Mouse (Mus musculus): ENCODE measurements around the gene Ttll10. TPM values are rescaled to one million over a fixed set of nuclear protein-coding genes. Genes with fewer than 3 reads are reported as not detected.
A peak's percentile ranks its signal among the peaks of the same experiment; 100 is the strongest.

The Ttll10 gene
- polyA plus RNA-seq, 1 experiment from 2014 or later: not detected

GRCm38 (mm10) chr4:156054130-156054529 lies 5.1 kb downstream of the Ttll10 start:
- H3K27ac ChIP-seq: no peak overlapping the region
- no peaks in the 10 kb centered on the region for H3K36me3 ChIP-seq (ENCODE audit: inconsistent target)
- H3K4me3 ChIP-seq (ENCODE audit: inconsistent target): no peak overlapping the region
- no peaks in the 10 kb centered on the region for H3K79me2 ChIP-seq (ENCODE audit: inconsistent target)
- WGBS (ENCODE audit: missing documents): 95% methylated on average over 4 of the region's 4 CpGs

GRCm38 (mm10) chr4:156053113-156053512 lies 6.1 kb downstream of the Ttll10 start:
- Histone ChIP-seq H3K27ac (no peak overlapping the region), H3K79me2 (ENCODE audit: inconsistent target) (no peaks in the 10 kb centered on the region), H3K4me3 (ENCODE audit: inconsistent target) (no peak overlapping the region), H3K36me3 (ENCODE audit: inconsistent target) (no peaks in the 10 kb centered on the region)
- WGBS (ENCODE audit: missing documents): 92% methylated on average over 4 of the region's 4 CpGs

- no peaks in the 10 kb centered on the region for H3K79me2 ChIP-seq (ENCODE audit: inconsistent target)
- H3K27ac ChIP-seq: no peak overlapping the region
- H3K36me3 ChIP-seq (ENCODE audit: inconsistent target): no peaks in the 10 kb centered on the region
- no peak overlapping the region for H3K4me3 ChIP-seq (ENCODE audit: inconsistent target)
- WGBS (ENCODE audit: missing documents): 83% methylated on average over 6 of the region's 6 CpGs
Measured at GRCm38 (mm10) chr4:156050391-156050980, 8.7 kb downstream of the Ttll10 start.

GRCm38 (mm10) chr4:156049779-156050178 lies 9.4 kb downstream of the Ttll10 start:
- 12% methylated on average over 3 of the region's 3 CpGs for WGBS (ENCODE audit: missing documents)
- no peak overlapping the region for H3K4me3 ChIP-seq (ENCODE audit: inconsistent target)
- no peaks in the 10 kb centered on the region for H3K79me2 ChIP-seq (ENCODE audit: inconsistent target)
- no peak overlapping the region for H3K27ac ChIP-seq
- no peaks in the 10 kb centered on the region for H3K36me3 ChIP-seq (ENCODE audit: inconsistent target)

- no peak overlapping the region for H3K27ac ChIP-seq
- no peak overlapping the region for H3K4me3 ChIP-seq (ENCODE audit: inconsistent target)
- no peaks in the 10 kb centered on the region for H3K36me3 ChIP-seq (ENCODE audit: inconsistent target)
- 93% methylated on average over 5 of the region's 5 CpGs for WGBS (ENCODE audit: missing documents)
- H3K79me2 ChIP-seq (ENCODE audit: inconsistent target): no peaks in the 10 kb centered on the region
Measured at GRCm38 (mm10) chr4:156044754-156045153, 14.5 kb downstream of the Ttll10 start.

- Histone ChIP-seq H3K4me3 (ENCODE audit: inconsistent target) (no peak overlapping the region), H3K36me3 (ENCODE audit: inconsistent target) (no peaks in the 10 kb centered on the region), H3K27ac (no peak overlapping the region), H3K79me2 (ENCODE audit: inconsistent target) (no peaks in the 10 kb centered on the region)
- 15% methylated on average over 25 of the region's 25 CpGs for whole genome bisulfite sequencing (ENCODE audit: missing documents)
Measured at GRCm38 (mm10) chr4:156034901-156035300, 24.3 kb downstream of the Ttll10 start.

- H3K4me3 ChIP-seq (ENCODE audit: inconsistent target): no peak overlapping the region
- no peak overlapping the region for H3K27ac ChIP-seq
- 86% methylated on average over 4 of the region's 4 CpGs for WGBS (ENCODE audit: missing documents)
- H3K79me2 ChIP-seq (ENCODE audit: inconsistent target): no peaks in the 10 kb centered on the region
- H3K36me3 ChIP-seq (ENCODE audit: inconsistent target): no peaks in the 10 kb centered on the region
Measured at GRCm38 (mm10) chr4:156034301-156034700, 24.9 kb downstream of the Ttll10 start.

- H3K79me2 ChIP-seq (ENCODE audit: inconsistent target): no peaks in the 10 kb centered on the region
- H3K36me3 ChIP-seq (ENCODE audit: inconsistent target): no peaks in the 10 kb centered on the region
- WGBS (ENCODE audit: missing documents): 34% methylated on average over 6 of the region's 6 CpGs
- no peak overlapping the region for H3K4me3 ChIP-seq (ENCODE audit: inconsistent target)
- H3K27ac ChIP-seq: no peak overlapping the region
Measured at GRCm38 (mm10) chr4:156033476-156034119, 25.6 kb downstream of the Ttll10 start.

GRCm38 (mm10) chr4:156032856-156033255 lies 26.4 kb downstream of the Ttll10 start:
- no peaks in the 10 kb centered on the region for H3K79me2 ChIP-seq (ENCODE audit: inconsistent target)
- H3K36me3 ChIP-seq (ENCODE audit: inconsistent target): no peaks in the 10 kb centered on the region
- H3K4me3 ChIP-seq (ENCODE audit: inconsistent target): no peak overlapping the region
- peak overlapping the region; percentile 64 for H3K27ac ChIP-seq
- 37% methylated on average over 4 of the region's 4 CpGs for WGBS (ENCODE audit: missing documents)

- Histone ChIP-seq H3K36me3 (ENCODE audit: inconsistent target) (no peaks in the 10 kb centered on the region), H3K4me3 (ENCODE audit: inconsistent target) (peak overlapping the region; percentile 24), H3K79me2 (ENCODE audit: inconsistent target) (no peaks in the 10 kb centered on the region), H3K27ac (peak overlapping the region; percentile 64)
- 11% methylated on average over 22 of the region's 24 CpGs for WGBS (ENCODE audit: missing documents)
Measured at GRCm38 (mm10) chr4:156031593-156032391, 27.4 kb downstream of the Ttll10 start.

GRCm38 (mm10) chr4:156031255-156031592 lies 28.0 kb downstream of the Ttll10 start:
- Histone ChIP-seq H3K79me2 (ENCODE audit: inconsistent target) (no peaks in the 10 kb centered on the region), H3K4me3 (ENCODE audit: inconsistent target) (peak overlapping the region; percentile 24), H3K27ac (peak overlapping the region; percentile 64), H3K36me3 (ENCODE audit: inconsistent target) (no peaks in the 10 kb centered on the region)
- 55% methylated on average over 7 of the region's 7 CpGs for WGBS (ENCODE audit: missing documents)

GRCm38 (mm10) chr4:156030651-156031118 lies 28.5 kb downstream of the Ttll10 start:
- H3K79me2 ChIP-seq (ENCODE audit: inconsistent target): no peaks in the 10 kb centered on the region
- 0 out of 2 replicates have a peak overlapping the region, but pooled peaks have one; percentile 24 for H3K4me3 ChIP-seq (ENCODE audit: inconsistent target)
- H3K36me3 ChIP-seq (ENCODE audit: inconsistent target): no peaks in the 10 kb centered on the region
- no peak overlapping the region for H3K27ac ChIP-seq
- WGBS (ENCODE audit: missing documents): 89% methylated on average over 8 of the region's 9 CpGs

- no peaks in the 10 kb centered on the region for H3K36me3 ChIP-seq (ENCODE audit: inconsistent target)
- 95% methylated on average over 7 of the region's 7 CpGs for WGBS (ENCODE audit: missing documents)
Measured at GRCm38 (mm10) chr4:156028580-156028979, 30.6 kb downstream of the Ttll10 start.

GRCm38 (mm10) chr4:156026013-156026412 lies 33.2 kb downstream of the Ttll10 start, which contains the start of gene Tnfrsf18:
TSS of gene Tnfrsf18 (plus strand) at chr4:156026164.
- H3K36me3 ChIP-seq (ENCODE audit: inconsistent target): no peaks in the 10 kb centered on the region
- H3K27ac ChIP-seq: no peak within 1 kb of the TSS
- 10% methylated on average over 4 of the region's 4 CpGs for WGBS (ENCODE audit: missing documents)
- H3K4me3 ChIP-seq (ENCODE audit: inconsistent target): no peak within 1 kb of the TSS
- H3K79me2 ChIP-seq (ENCODE audit: inconsistent target): no peaks in the 10 kb centered on the region

More at GRCm38 (mm10) chr4:156028580-156028979, 30.6 kb downstream of the Ttll10 start:
- H3K79me2 ChIP-seq (ENCODE audit: inconsistent target): no peaks in the 10 kb centered on the region
- no peak overlapping the region for H3K27ac ChIP-seq
- H3K4me3 ChIP-seq (ENCODE audit: inconsistent target): no peak overlapping the region

- WGBS (ENCODE audit: missing documents): 93% methylated on average over 7 of the region's 7 CpGs
- no peak overlapping the region for H3K27ac ChIP-seq
- H3K36me3 ChIP-seq (ENCODE audit: inconsistent target): no peaks in the 10 kb centered on the region
- H3K4me3 ChIP-seq (ENCODE audit: inconsistent target): no peak overlapping the region
- no peaks in the 10 kb centered on the region for H3K79me2 ChIP-seq (ENCODE audit: inconsistent target)
Measured at GRCm38 (mm10) chr4:156024184-156024583, 35.0 kb downstream of the Ttll10 start.

Data from macrophage (primary cell).